Mouse (Mus musculus) heart, postnatal 4 days (tissue): Measurements from ENCODE around the gene Pim3. TPM values are rescaled to one million over a fixed set of nuclear protein-coding genes. Genes with fewer than 3 reads are reported as not detected.
"Not testable (repeated sequence)": the region's sequence is repeated elsewhere in the genome, so short reads cannot be mapped to it uniquely, and the experiment has no call there.

ENCODE experiments used
- DNase-seq: peaks from one replicate; pipeline ENCODE4 v3.0.0; 2021
- total RNA-seq, 2 experiments: library from RNA; stranded (reverse); gene quantifications; 2 replicates each; pipeline ENCODE4 v1.2.3; 2021

Gene Pim3
- 10 to 100 TPM; 36.8 to 40.2 TPM for total RNA-seq

DNA sequence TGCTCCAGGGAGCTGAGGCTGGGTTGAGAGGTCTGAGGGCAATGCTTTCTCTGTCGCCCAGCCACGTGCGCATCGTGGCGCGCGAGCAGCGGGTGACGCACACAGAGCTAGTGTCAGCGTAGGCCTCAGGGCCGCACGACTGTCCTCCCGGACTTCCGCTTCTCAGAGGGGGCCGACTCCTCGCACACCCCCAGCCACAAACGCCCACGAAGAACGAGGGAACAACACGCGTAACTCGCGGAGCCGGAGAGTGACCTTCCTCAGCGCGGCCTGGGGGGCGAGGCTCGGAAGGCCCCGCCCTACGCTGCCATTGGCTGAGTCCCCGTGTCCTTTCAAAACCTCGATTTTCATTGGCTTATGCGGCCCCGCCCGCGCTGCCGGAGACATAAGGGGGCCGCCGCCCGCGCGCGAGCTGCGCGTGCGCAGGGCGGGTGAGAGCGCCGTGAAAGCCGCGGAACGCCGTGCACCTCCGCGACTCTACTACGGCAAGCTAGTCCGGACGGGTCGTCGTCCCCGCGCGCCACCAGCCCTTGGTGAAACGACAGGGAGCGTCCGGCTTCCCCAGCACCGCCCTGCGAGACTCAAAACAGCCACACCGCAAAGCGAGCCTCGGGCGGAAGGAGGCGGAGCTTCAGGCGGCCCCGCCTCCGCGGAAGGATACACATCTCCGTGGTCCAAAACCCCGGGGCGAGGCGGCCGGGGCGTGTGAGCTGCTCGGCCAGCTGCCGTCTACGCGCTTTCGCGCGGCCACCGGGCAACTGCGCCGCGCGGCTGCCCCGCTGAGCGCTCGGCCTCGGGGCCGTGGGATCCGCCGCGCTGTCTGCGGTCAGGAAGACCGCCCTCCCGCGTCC is at the start of gene Pim3:
Gene Pim3, plus strand, starts transcription at position 415 of the 851 bp plus-strand sequence.
- peak; percentile 97 for DNase-seq

DNA sequence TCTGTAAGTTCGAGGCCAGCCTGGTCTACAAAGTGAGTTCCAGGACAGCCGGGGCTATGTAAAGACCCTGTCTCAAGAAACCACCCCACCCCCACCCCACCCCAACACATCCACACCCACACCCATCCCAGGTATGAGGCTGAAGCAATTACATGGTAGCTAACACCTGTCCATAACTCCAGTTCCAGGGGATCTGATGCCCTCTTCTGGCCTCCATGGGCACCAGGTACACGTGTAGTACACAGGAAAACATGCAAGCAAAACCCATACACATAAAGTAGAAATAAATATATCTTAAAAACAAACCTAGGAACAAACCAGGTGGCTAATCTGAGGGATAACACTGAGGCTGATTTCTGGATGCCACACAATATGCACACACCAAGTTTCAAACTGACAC is 48.7 kb upstream of the Pim3 start:
- no peak for DNase-seq

GRCm38 (mm10) chr15:88813873-88814272 is 48.1 kb upstream of the Pim3 start:
- not testable (repeated sequence) for DNase-seq

- no peak for DNase-seq
Measured at GRCm38 (mm10) chr15:88814411-88815047, 47.5 kb upstream of the Pim3 start.

DNA sequence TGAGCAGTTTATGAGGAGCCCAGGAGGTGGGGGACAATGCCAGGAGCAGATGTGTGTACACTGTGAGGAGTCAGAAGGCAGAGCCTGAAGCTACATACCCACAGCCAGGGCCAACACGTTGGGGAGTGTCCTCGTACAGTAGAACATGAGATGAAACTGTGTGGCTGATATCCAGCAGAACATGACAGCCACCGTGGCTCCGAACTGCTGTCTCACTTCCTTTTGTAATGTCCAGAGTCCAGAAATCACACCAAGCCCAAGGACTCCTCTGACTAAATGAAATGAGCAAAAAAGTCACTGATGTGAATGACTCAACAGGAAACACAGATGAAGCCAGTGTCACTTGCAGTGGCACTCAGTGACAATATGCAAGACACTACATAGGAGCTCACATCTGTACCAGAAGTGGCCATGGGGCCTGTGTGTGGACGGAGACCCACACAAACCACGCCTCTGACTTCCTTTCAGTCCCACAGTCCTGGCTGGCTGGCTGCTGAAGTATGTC is 46.7 kb upstream of the Pim3 start:
- DNase-seq = no peak

DNA sequence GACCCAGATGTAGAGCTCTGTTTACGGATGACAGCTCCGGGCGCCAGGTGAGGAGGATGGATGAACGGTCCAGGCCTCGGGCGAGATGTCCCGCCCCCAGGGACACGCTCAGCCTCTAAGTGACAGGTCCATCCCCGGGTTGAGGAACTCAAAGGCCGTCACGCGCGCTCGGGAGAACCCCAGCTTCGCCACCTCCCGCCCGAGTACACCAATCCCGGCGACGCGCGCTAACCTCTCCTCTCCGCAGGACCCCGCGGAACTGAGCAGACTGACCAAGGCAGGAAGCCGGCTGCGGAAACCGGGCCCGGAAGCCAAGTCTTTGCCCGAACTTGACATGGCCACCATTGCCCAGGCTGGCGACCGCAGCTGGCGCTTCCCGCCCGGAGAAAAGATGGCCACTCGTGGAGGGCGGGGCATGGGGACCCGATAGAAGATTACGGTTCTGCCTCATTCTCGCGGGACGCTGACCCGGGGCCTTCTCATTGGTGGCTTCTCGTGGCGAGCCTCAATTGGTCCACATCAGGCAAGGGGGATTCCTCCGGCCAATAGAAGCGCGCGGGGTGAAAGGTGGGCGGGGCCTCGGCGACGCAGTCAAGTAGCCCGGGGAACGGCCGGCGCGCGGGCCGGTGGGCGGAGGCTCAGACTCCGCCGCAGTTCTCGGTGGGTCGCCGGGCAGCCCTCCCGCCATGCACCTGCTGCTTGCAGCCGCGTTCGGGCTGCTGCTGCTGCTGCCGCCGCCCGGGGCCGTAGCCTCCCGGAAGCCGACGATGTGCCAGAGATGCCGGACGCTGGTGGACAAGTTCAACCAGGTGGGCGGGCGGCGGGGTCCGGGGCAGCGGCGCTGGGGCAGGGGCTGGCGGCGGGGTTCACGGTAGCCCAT is 42.7 kb upstream of the Pim3 start, which contains the start of the genes Alg12 and Creld2:
Gene Alg12, minus strand, starts transcription at position 293 of the 880 bp plus-strand sequence.
Gene Creld2, plus strand, starts transcription at position 621 of the 880 bp plus-strand sequence.
- peak; percentile 99 for DNase-seq

GRCm38 (mm10) chr15:88819906-88820303 is 42.1 kb upstream of the Pim3 start:
- DNase-seq = no peak

GRCm38 (mm10) chr15:88821403-88821802 is 40.6 kb upstream of the Pim3 start:
- DNase-seq = no peak

DNA sequence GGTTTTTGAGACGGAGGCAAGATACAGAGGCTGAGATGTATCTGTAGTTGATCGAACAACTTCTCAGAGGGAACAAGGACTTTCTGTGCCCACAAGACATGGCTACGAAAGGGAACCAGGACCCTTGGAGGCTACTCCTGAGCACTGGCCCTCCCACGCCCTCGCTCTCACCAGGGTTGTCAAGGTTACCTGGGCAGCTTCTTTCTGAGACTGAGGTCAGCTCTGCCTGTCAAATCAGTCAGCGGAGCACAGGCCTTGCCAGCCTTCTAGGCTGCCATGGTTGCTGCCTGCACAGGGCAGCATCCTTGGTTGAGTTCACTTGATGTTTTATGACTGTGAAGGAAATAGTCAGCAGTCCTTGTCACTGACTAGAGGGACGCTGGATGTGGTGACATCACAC is 39.5 kb upstream of the Pim3 start:
- DNase-seq = no peak

DNA sequence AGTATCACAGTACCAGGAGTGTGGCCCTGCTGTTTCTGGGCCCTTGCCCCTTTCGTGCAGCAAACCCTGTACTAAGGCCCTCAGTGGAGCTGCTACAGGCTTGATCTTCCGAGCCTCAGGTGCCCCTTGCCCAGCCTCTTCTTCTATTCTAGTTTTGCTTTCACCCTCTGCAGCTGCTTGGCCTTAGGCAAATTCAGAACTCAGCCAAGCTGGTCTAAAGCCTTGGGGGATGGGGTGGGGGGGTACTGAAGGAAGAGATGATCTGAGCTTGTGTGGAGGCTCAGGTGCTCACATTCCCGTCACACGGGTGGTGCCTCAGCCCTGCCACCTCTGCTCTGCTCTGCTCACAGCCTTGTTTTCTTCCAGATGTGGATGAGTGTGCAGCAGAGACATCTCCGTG is 38.6 kb upstream of the Pim3 start:
- no peak for DNase-seq

DNA sequence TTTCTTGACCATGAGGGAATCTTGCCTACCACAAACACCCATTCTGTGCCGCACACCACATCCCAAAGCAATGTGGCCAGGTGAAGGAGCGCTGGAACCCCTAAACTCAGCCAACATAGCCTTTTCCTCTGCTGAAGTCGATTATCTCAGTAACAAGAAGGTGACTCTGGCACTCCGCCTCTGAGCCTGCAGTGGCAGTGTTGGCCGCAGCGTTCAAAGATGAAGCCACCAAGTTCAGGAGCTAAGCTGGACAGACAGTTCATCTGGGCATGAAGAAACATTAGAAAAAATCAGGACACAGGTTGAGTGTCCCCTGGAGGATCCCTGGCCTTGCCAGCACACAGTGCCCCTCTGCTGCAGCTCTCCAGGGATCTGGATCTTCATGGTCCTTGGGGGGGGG is 34.5 kb upstream of the Pim3 start:
- DNase-seq = no peak

GRCm38 (mm10) chr15:88827991-88828799 is 33.8 kb upstream of the Pim3 start:
- peak; percentile 82 for DNase-seq

DNA sequence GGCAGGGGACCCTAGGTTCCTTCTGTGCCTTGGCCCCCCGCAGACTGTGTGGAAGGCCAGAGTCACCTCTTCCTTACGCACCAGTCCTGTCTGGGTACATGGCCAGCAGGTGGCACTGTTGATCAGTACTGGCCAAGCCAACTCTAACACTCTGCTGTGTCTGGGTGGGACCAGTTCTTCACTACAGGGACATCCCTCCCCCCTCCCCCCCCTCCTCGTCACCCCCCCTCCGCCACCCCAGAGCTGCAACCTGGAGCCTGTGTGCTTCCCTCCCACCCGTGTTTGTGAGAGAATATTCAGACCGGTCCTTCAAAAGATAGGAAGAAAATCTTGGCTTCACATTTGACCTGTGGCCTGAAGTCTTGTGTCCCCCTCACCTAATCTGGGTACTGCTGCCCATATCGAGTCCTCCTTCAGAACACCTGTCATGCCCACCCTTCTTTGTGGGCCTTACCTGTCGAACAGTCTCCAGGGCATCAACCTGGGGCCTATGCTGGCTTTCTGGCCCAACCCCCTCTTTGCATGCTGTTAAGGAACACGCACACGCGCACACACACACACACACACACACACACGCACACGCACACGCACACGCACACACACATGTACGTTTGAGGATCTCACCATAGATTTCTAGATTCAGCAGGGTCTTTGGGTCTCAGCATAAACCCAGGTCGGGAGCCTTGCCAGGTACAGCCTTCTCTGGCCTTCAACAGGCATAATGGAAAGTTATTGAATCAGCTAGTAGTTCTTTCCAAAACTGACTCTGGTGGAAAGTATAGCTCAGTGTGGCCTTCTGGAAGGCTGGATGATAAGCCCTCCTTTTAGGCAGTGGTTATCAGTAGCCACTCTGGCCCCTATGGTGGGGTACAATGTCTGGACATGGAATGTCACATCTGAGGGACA is 32.9 kb upstream of the Pim3 start:
- peak; percentile 95 for DNase-seq

- DNase-seq = no peak
Measured at GRCm38 (mm10) chr15:88829791-88830440, 32.1 kb upstream of the Pim3 start.

DNA sequence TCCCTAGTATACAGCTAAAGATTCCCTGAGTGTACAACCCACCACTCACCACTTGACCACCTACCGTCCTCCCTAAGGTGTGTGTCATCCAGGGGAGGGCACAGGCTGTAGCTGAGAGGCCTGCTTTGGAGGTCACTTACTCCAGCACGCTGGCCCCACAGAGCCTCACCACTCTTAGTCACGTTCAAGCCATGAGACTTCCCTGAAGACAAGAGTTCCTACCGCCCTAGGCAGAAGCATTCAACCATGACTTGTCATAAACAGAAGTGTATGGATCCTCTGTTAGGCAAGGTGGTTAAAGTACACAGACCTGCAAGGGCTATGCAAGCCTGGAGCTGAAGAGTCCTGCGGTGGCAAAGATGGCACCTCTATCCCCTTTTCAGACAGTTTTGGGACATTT is 31.3 kb upstream of the Pim3 start:
- no peak for DNase-seq

- peak; percentile 89 for DNase-seq
Measured at GRCm38 (mm10) chr15:88831482-88831881, 30.5 kb upstream of the Pim3 start.

DNA sequence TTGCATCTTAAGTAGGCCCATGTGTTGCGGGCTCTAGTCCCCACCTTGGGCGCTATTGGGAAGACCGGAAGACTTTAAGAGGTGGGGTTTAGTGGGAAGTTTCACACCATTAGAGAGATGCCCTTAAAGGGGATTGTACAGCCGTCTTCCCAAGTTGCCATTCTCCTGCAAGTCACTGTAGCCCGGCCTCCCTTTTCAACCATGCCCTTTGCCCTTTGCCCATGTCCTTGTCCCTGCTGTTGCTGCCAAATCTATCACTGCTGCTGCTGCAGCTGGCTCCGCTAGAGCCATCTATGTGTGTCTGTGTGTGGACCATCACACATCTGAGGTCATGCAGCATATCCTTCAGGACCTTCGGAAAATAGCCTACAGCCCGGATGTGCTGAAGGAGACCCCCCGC is 29.4 kb upstream of the Pim3 start:
- no peak for DNase-seq

GRCm38 (mm10) chr15:88836031-88836430 is 26.0 kb upstream of the Pim3 start:
- no peak for DNase-seq

- no peak for DNase-seq
Measured at GRCm38 (mm10) chr15:88836571-88836970, 25.4 kb upstream of the Pim3 start.
